Mouse (Mus musculus) kidney, embryonic 15.5 days (tissue): ENCODE results near the gene Bet1. TPM values are rescaled to one million over a fixed set of nuclear protein-coding genes. Genes with fewer than 3 reads are reported as not detected.

Experiments used
- polyA plus RNA-seq: library from polyadenylated mRNA; unstranded; fragments of >200 nt; fragmentation: Nextera tagmentation; extraction: Ambion mirVana; gene quantifications from 2 replicates; pipeline ENCODE4 v1.2.1, GENCODE M21; 2015

The Bet1 gene
- polyA plus RNA-seq, 1 experiment from 2014 or later = 69.4 TPM

Other genes starting within 250 kb of the Bet1 start
- gene Tfpi2, start 98.1 kb downstream of the Bet1 start, polyA plus RNA-seq = 3.2 TPM in 2 replicates
- gene Gngt1, start 93.2 kb downstream of the Bet1 start, polyA plus RNA-seq = not detected in 2 replicates
- 81.3 and 82.3 TPM in 2 replicates for gene Gng11, start 83.1 kb downstream of the Bet1 start, polyA plus RNA-seq